In the genomic region with DNA sequence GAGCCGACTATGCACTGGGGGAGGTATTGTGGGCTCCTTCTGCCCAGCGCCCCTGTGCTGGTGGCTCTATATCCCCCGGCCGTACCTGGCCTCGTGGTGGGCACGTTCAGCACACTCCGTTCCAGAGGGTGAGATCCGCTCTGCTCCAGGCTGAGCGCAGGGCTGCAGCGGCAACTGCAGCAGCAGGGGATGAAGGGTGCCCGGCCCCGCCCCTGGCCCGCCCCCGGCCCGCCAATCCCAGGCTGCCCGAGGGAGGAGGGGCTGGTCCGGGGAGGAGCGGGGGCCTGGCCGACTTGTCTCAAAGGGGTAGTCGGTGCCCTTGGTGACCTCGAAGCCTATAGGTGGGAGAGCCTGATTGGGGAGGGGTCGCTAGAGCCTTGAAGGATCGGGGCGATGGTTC, we compare ENCODE assay signal across 10 mouse cellular contexts. TPM values are rescaled to one million over a fixed set of nuclear protein-coding genes. Genes with fewer than 3 reads are reported as not detected.
DNase-seq lines count a peak whose midpoint lies in the region; ATAC-seq and TF ChIP-seq lines count a peak whose summit lies in the region.
"Had no signal": no experiment of that assay in that cellular context is flagged by ENCODE, and none has a peak within 500 bp of the region (broad histone marks: within the 10 kb centered on the region; RNA-seq: fewer than 3 reads in every experiment).

No protein-coding gene starts in this region.

- H3K4me1 ChIP-seq in embryonic facial prominence, embryonic 13.5 days: peaks cover 34% of the 10 kb centered on the region
- peaks cover 50% of the 10 kb centered on the region for H3K4me1 ChIP-seq in heart, embryonic 12.5 days (replicated peaks)
- peaks cover 58% of the 10 kb centered on the region for H3K4me1 ChIP-seq in kidney, embryonic 15.5 days
- H3K4me1 ChIP-seq in small intestine, adult 2 months (ENCODE audit: control insufficient read depth, insufficient read depth, insufficient read length, low read length): peaks cover 5% of the 10 kb centered on the region

- no peak for TF ChIP-seq POLR2A in small intestine, adult 2 months (IDR thresholded peaks at IDR 0.05; ENCODE audit: low read depth, low read length)

- no peaks in the 10 kb centered on the region for H3K36me3 ChIP-seq in embryonic facial prominence, embryonic 13.5 days
- H3K36me3 ChIP-seq in heart, embryonic 12.5 days: no peaks in the 10 kb centered on the region
- no peaks in the 10 kb centered on the region for H3K36me3 ChIP-seq in kidney, embryonic 15.5 days
- H3K36me3 ChIP-seq in small intestine, adult 2 months (ENCODE audit: control insufficient read depth, insufficient read depth, low read length): no peaks in the 10 kb centered on the region
- H3K36me3 ChIP-seq: G1E had no signal

- peak; percentile 84 for ATAC-seq in embryonic facial prominence, embryonic 13.5 days (ENCODE audit: insufficient number of reproducible peaks, insufficient read depth, low FRiP score, low TSS enrichment, low read depth)
- ATAC-seq in heart, embryonic 12.5 days (ENCODE audit: insufficient number of reproducible peaks, low FRiP score): peak; percentile 88
- peak; percentile 90 for ATAC-seq in kidney, embryonic 15.5 days (replicated peaks; ENCODE audit: low FRiP score)

- peak in 1 of 2 experiments; percentile 28 for DNase-seq in layer of hippocampus, adult 2 months (ENCODE audit: low spot score in 2 of 2)
- DNase-seq in layer of hippocampus, adult 9-10 months (ENCODE audit: low spot score): no peak
- peak; percentile 23 for DNase-seq in lung, postnatal 25 days (ENCODE audit: low spot score)
- DNase-seq in frontal cortex, postnatal 25 days (ENCODE audit: low spot score in 2 of 2): no peak

- peaks cover 30% of the 10 kb centered on the region for H3K27me3 ChIP-seq in embryonic facial prominence, embryonic 13.5 days
- H3K27me3 ChIP-seq in heart, embryonic 12.5 days (replicated peaks): peaks cover 22% of the 10 kb centered on the region
- H3K27me3 ChIP-seq in kidney, embryonic 15.5 days: peaks cover 23% of the 10 kb centered on the region
- peaks cover 29% of the 10 kb centered on the region for H3K27me3 ChIP-seq in small intestine, adult 2 months (ENCODE audit: control insufficient read depth, insufficient read depth, low read length)

- peak overlapping the region; percentile 92 for H3K4me2 ChIP-seq in embryonic facial prominence, embryonic 13.5 days
- H3K4me2 ChIP-seq in heart, embryonic 12.5 days: peak overlapping the region; percentile 88
- H3K4me2 ChIP-seq in kidney, embryonic 15.5 days: peak overlapping the region; percentile 93

- H3K27ac ChIP-seq in layer of hippocampus, adult 2 months: peak overlapping the region; percentile 73
- H3K27ac ChIP-seq in embryonic facial prominence, embryonic 13.5 days: no peak overlapping the region
- no peak overlapping the region for H3K27ac ChIP-seq in heart, embryonic 12.5 days (ENCODE audit: poor library complexity, severe bottlenecking)
- no peak overlapping the region; the same call in 1 of the 2 replicates for H3K27ac ChIP-seq in kidney, embryonic 15.5 days
- no peak overlapping the region for H3K27ac ChIP-seq in small intestine, adult 2 months (ENCODE audit: insufficient read depth, low read depth, low read length)

- under 1% methylated on average over 24 of the region's 24 CpGs for WGBS in embryonic facial prominence, embryonic 13.5 days
- WGBS in heart, embryonic 12.5 days: 0% methylated on average over 24 of the region's 24 CpGs
- under 1% methylated on average over 24 of the region's 24 CpGs for WGBS in kidney, embryonic 15.5 days
- WGBS in small intestine, adult 2 months: 3% methylated on average over 24 of the region's 24 CpGs

- no peak for TF ChIP-seq CTCF in layer of hippocampus, adult 2 months (conservative IDR thresholded peaks at IDR 0.05)
- TF ChIP-seq CTCF in small intestine, adult 2 months (IDR thresholded peaks at IDR 0.05; ENCODE audit: extremely low read depth, insufficient read length, insufficient replicate concordance, low read depth, low read length): no peak

- H3K4me3 ChIP-seq in layer of hippocampus, adult 2 months: peak overlapping the region; percentile 65
- peak overlapping the region; percentile 50 for H3K4me3 ChIP-seq in embryonic facial prominence, embryonic 13.5 days
- peak overlapping the region; percentile 46 for H3K4me3 ChIP-seq in heart, embryonic 12.5 days
- peak overlapping the region; percentile 45 for H3K4me3 ChIP-seq in kidney, embryonic 15.5 days (replicated peaks)
- peak overlapping the region; percentile 31 for H3K4me3 ChIP-seq in small intestine, adult 2 months (ENCODE audit: low read depth, low read length)

- H3K9ac ChIP-seq in embryonic facial prominence, embryonic 13.5 days: peak overlapping the region; percentile 71
- peak overlapping the region; percentile 68 for H3K9ac ChIP-seq in heart, embryonic 12.5 days
- peak overlapping the region; percentile 50 for H3K9ac ChIP-seq in kidney, embryonic 15.5 days

- H3K9me3 ChIP-seq in embryonic facial prominence, embryonic 13.5 days: no peaks in the 10 kb centered on the region
- H3K9me3 ChIP-seq in heart, embryonic 12.5 days (replicated peaks): no peaks in the 10 kb centered on the region
- H3K9me3 ChIP-seq in kidney, embryonic 15.5 days (replicated peaks): no peaks in the 10 kb centered on the region
- H3K9me3 ChIP-seq: G1E had no signal

RNA-seq across cellular contexts. Expression of gene Slc38a3, which starts 2.1 kb away (rescaled TPM):
- total RNA-seq in layer of hippocampus, adult 2 months (2021): 10 to 100 TPM; 55.7 to 65.0 TPM
- 3.4 and 4.1 TPM in 2 replicates for polyA plus RNA-seq in embryonic facial prominence, embryonic 13.5 days (2015; fragmentation: Nextera tagmentation; extraction: Ambion mirVana)
- 2.9 and 3.2 TPM in 2 replicates for polyA plus RNA-seq in heart, embryonic 12.5 days (2016; fragmentation: Nextera tagmentation; extraction: Ambion mirVana)
- polyA plus RNA-seq in kidney, embryonic 15.5 days (2015; fragmentation: Nextera tagmentation; extraction: Ambion mirVana): 7.1 and 8.1 TPM in 2 replicates
- polyA plus RNA-seq in small intestine, adult 2 months (2012; rRNA removed): 2.8 and 48.7 TPM in 2 replicates
- polyA plus RNA-seq: G1E had no signal

RNA-seq across cellular contexts. Expression of gene Gnat1, which starts 12.3 kb away (rescaled TPM):
- under 1 TPM in 1 of 2 experiments, not detected in 1; 0.17 TPM for total RNA-seq in layer of hippocampus, adult 2 months (2021)
- polyA plus RNA-seq in embryonic facial prominence, embryonic 13.5 days (2015; fragmentation: Nextera tagmentation; extraction: Ambion mirVana): 1.2 and 2.0 TPM in 2 replicates
- polyA plus RNA-seq in heart, embryonic 12.5 days (2016; fragmentation: Nextera tagmentation; extraction: Ambion mirVana): 0.97 and 1.2 TPM in 2 replicates
- polyA plus RNA-seq in kidney, embryonic 15.5 days (2015; fragmentation: Nextera tagmentation; extraction: Ambion mirVana): 3.9 and 4.6 TPM in 2 replicates
- polyA plus RNA-seq in small intestine, adult 2 months (2012; rRNA removed): 0.13 and 0.17 TPM in 2 replicates
- total RNA-seq: layer of hippocampus, postnatal 25 days had no signal
- polyA plus RNA-seq: G1E had no signal

RNA-seq across cellular contexts. Expression of gene Gnai2, which starts 32.1 kb away (rescaled TPM):
- 100 to 1,000 TPM; 208 to 222 TPM for total RNA-seq in layer of hippocampus, adult 2 months (2021)
- 446 and 470 TPM in 2 replicates for polyA plus RNA-seq in embryonic facial prominence, embryonic 13.5 days (2015; fragmentation: Nextera tagmentation; extraction: Ambion mirVana)
- 404 and 442 TPM in 2 replicates for polyA plus RNA-seq in heart, embryonic 12.5 days (2016; fragmentation: Nextera tagmentation; extraction: Ambion mirVana)
- polyA plus RNA-seq in kidney, embryonic 15.5 days (2015; fragmentation: Nextera tagmentation; extraction: Ambion mirVana): 403 and 424 TPM in 2 replicates
- polyA plus RNA-seq in small intestine, adult 2 months (2012; rRNA removed): 264 and 501 TPM in 2 replicates

RNA-seq across cellular contexts. Expression of gene Sema3f, which starts 43.1 kb away (rescaled TPM):
- total RNA-seq in layer of hippocampus, adult 2 months (2021): 1 to 10 TPM; 2.8 to 3.5 TPM
- 37.7 and 44.0 TPM in 2 replicates for polyA plus RNA-seq in embryonic facial prominence, embryonic 13.5 days (2015; fragmentation: Nextera tagmentation; extraction: Ambion mirVana)
- 8.1 and 8.4 TPM in 2 replicates for polyA plus RNA-seq in heart, embryonic 12.5 days (2016; fragmentation: Nextera tagmentation; extraction: Ambion mirVana)
- 21.3 and 23.9 TPM in 2 replicates for polyA plus RNA-seq in kidney, embryonic 15.5 days (2015; fragmentation: Nextera tagmentation; extraction: Ambion mirVana)
- polyA plus RNA-seq in small intestine, adult 2 months (2012; rRNA removed): 24.2 and 30.7 TPM in 2 replicates

RNA-seq across cellular contexts. Expression of gene Sema3b, which starts 58.2 kb away (rescaled TPM):
- 1 to 10 TPM; 1.9 to 2.2 TPM for total RNA-seq in layer of hippocampus, adult 2 months (2021)
- 8.4 and 8.6 TPM in 2 replicates for polyA plus RNA-seq in embryonic facial prominence, embryonic 13.5 days (2015; fragmentation: Nextera tagmentation; extraction: Ambion mirVana)
- 10.7 and 11.2 TPM in 2 replicates for polyA plus RNA-seq in heart, embryonic 12.5 days (2016; fragmentation: Nextera tagmentation; extraction: Ambion mirVana)
- 21.1 and 22.5 TPM in 2 replicates for polyA plus RNA-seq in kidney, embryonic 15.5 days (2015; fragmentation: Nextera tagmentation; extraction: Ambion mirVana)
- 33.5 and 55.4 TPM in 2 replicates for polyA plus RNA-seq in small intestine, adult 2 months (2012; rRNA removed)
- polyA plus RNA-seq: G1E had no signal
